Mouse (Mus musculus) pancreas, adult 10 weeks (tissue): ENCODE measurements around the gene Gm15080. TPM values are rescaled to one million over a fixed set of nuclear protein-coding genes. Genes with fewer than 3 reads are reported as not detected.

Experiments used
- polyA plus RNA-seq: library from polyadenylated mRNA; stranded (reverse); fragments of 350-450 nt; fragmentation: Illumina TruSeq; extraction: RNeasy Lipid Tissue Mini Kit (QIAGEN cat#74804); gene quantifications from one replicate; pipeline ENCODE4 v1.2.3, GENCODE M21; 2015; ENCODE audit warnings: low read depth, low replicate concordance; ENCODE audit not compliant: insufficient read depth

Gene Gm15080
- not detected for polyA plus RNA-seq

DNA sequence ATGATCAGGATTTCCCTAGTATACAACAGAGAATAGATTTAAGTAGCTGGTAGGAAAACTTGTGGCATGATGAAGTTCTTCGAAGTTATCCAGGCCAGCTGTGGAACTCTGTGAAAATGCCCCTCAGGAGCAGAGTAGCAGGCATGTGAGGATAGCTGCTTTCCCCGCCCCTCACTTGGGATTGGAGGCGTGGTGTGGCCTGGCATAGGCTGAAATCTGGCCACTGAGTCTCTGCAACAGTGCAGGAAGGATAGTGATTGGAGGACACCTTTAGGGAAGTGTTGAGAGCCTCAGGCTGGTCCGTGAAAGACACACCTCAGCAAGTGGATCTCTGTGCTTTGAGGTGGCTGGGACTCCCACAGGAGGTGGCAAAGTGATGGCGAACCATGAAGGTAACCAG is at the start of gene Gm15080:
TSS of gene Gm15080 (plus strand) at position 301 of the 400 bp plus-strand sequence.

Other genes with a start within 250 kb of the Gm15080 start
- not detected for gene Gm15128, start 227.0 kb upstream of the Gm15080 start, polyA plus RNA-seq
- not detected for gene Gm15107, start 187.7 kb downstream of the Gm15080 start, polyA plus RNA-seq